Mouse (Mus musculus) left cerebral cortex, postnatal 10 days (tissue): Measurements from ENCODE around the gene 1110004F10Rik. TPM values are rescaled to one million over a fixed set of nuclear protein-coding genes. Genes with fewer than 3 reads are reported as not detected.

Source experiments
- DNase-seq, 2 experiments: peaks; one replicate each; pipeline ENCODE4 v3.0.0; 2021 to 2022; ENCODE audit warnings: low spot score in 2 of 2, mixed read lengths in 1 of 2; ENCODE audit errors: extremely low spot score in 1 of 2
- intact Hi-C: fragments of 180-260 bp; cut with DNase I; formaldehyde crosslinking; loops from one replicate; pipeline ENCODE4 v1.15.1; 2025
- total RNA-seq, 2 experiments: library from RNA; stranded (reverse); gene quantifications; 2 replicates each; pipeline ENCODE4 v1.2.3; 2021

1110004F10Rik gene
- 100 to 1,000 TPM; 131 to 137 TPM for total RNA-seq

DNA sequence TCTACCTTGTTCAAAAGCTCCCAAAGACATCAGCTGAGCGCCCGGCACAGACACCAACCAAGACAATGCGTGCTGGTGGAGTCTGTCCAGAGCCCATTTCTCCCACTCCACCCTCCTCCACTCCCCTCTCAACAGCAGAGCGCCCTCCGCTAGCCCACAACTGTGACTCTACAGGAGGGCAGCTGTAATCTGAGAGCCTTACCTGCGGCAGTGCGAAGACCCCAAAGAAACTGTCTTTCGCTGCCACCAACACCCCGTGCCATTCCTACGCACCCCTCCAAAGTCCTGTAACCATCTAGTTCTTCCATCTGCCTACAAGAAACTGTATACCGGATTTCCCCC, at the start of gene 1110004F10Rik:
Gene 1110004F10Rik, plus strand, starts transcription at position 202 of the 342 bp plus-strand sequence.
- intact Hi-C loops: loop anchor here (5.0 to 10.0 kb wide), 4 partner anchors 284 to 672 kb away; no protein-coding TSS in a partner anchor
- no peak for DNase-seq

DNA sequence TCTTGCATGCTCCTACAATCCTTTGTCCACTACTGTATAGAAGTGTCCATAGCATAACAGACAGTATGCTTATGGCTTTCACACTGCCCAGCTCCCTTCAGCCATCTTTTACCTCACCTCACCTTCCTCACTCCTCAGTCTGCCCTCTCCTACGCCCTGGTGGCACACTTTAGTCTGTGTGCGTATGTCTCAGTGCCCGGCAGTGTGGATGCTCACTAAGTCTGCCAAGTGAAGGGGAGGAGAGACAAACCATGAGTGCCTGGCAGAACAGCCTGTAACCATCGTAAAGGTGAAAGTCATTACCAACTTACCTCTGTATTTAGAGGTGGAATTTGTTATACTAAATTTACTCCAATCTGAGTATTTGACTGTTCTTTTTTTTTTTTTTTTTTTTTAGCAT, 36.5 kb upstream of the 1110004F10Rik start:
- no peak for DNase-seq
- intact Hi-C loops: no loop called here

DNA sequence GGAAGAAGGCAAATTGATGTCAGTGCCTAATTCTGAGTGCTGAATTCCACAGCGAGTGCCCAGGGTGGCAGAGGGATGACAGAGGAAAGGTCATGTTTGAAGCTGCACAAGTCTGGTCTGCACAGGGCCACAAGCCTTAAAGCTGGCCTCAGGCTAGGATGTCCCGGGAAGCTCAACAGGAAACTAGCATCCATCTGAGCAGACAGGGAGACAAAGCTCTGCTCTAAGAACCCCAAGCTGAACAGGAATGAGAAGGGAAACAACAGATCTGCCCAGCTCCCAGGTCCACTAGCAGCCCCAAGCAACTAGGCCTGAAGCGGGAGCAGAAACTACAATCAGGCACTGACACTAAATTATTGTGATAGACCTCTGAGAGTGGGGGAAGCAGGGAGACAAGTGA, 9.2 kb upstream of the 1110004F10Rik start:
- intact Hi-C loops: loop anchor here (5.0 to 10.0 kb wide), 4 partner anchors 275 to 1158 kb away; no protein-coding TSS in a partner anchor
- no peak for DNase-seq

DNA sequence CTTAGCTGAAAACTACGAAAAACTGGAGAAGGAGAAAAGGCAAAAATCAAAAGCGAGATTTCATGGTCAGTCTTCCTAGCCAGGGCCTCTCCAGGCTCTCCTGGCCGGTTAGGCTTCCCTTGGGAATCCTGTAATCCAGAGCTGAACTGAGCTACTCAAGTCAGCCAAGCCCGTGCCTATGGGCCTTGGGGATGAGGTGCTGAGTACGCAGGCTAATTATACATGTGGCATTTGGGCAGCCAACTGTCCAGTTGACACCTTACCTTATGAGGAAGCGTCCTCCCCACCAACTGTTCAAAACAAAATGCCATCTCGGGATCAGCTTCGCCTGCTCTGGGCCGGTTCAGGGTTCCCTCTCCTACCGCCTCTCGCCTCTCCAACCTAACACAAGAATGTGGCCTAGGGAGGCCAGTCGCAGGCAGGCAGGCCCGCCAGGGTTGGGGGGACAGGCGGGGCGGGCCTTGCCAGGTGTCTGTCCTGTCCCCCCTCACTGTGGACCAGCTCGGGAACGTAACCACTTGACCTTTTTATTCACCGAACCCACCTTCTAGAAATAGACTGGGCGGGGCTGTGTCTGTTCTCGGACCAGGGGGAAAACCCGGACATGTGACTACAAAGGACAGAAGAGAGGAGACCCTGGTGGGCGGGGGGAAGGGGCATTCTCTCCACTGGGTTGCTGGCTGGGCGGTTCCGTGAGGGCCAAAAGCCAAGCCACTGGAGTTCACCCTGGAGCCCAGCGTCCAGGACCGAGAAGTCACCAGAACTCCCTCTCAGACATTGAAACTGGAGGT, 8.4 kb upstream of the 1110004F10Rik start:
- intact Hi-C loops: loop anchor here (5.0 to 10.0 kb wide), 4 partner anchors 276 to 1158 kb away; no protein-coding TSS in a partner anchor
- DNase-seq: peak in 1 of 2 experiments; percentile 41

DNA sequence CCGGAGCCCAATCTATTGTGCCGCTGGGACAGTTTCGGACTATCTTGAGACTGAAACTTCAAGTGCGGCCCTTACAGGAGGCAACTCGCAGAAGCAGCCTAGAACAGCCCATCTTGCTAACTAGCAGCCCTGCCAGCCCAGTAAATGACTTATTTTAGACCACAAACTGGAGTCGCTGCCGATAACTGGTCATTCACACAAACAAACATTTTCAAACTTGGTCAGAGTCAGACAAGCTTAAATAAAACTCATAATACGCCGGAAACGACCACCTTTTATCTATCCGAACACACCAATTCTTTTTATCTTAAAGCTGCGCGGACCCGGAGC, 7.8 kb upstream of the 1110004F10Rik start:
- intact Hi-C loops: loop anchor here (5.0 to 10.0 kb wide), 4 partner anchors 277 to 1159 kb away; no protein-coding TSS in a partner anchor
- no peak for DNase-seq

DNA sequence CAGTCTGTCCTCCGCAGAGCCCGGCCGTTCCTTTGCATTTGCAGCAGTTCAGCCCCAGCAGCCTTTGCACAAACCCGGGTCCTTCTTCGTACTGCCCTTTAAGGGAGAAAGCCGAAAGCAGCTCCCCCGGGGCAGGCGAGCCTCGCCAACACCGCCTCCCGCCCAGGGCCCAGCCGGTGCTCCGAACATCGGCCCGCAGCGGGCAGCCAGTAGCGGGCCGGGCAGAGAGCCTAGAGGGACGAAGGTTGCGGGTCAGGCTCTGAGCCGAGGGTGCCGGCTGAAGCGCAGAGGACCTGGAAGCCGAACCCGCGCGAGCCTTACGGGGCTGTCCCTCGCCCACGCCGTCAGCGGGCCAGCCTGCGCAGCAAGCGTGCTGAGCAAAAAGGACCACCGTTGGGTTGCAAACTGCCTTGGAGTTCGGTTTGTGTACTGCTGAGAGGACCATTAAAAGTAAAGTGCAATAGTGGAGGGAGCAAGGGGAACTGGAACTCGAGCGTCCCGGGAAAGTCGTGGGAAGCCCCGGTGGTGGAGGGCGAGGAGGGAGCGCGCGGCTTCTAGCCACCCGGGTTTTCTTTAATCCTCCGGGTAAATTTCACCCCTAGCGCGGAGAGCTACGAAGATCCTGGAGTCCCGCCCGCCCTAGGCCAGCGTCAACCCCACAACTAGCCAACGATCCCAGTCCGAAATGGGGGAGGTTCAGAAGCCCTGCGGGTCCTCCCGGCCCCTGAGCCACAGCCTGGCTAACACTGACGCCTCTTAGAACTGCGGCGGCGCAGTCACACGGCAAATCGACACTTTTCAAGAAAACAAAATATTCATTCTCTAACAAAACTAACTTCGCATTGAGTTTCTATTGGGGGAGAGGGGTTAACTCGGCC, 7.2 kb upstream of the 1110004F10Rik start:
- intact Hi-C loops: loop anchor here (2.0 to 10.0 kb wide), 5 partner anchors 277 to 1160 kb away; no protein-coding TSS in a partner anchor
- DNase-seq: peak in 1 of 2 experiments; percentile 61

DNA sequence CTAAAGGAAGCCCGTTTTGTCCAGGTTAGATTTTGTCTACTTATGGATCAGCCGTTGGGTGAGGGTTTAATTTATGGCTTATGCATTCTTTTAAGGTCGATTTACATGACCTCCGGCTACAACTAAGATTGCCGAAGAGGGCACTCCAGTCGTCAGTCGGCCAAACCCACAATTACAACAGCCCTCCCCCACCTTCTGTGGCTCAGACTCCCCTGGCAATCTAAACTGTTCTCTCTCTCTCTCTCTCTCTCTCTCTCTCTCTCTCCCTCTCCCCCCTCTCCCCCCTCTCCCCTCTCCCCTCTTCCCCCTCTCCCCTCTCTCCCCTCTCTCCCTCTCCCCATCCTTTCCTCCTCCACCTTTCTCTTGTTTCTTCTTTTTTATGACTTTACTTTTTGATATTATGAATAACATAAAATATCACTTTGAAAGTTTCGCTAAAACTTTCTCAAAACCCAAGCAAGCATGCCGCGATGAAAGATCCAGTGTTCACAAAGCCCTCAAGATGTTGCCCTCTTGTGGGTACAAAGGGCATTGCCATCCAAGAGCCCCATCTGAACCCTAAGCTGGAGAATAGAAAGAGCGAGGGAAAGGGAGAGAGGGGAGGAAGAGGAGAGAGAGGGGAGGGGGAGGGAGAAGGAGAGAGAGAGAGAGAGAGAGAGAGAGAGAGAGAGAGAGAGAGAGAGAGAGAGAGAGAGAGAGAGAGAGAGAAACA, 6.4 kb upstream of the 1110004F10Rik start:
- DNase-seq: peak; percentile 73 to 77
- intact Hi-C loops: loop anchor here (2.0 to 10.0 kb wide), 5 partner anchors 278 to 1160 kb away; no protein-coding TSS in a partner anchor

DNA sequence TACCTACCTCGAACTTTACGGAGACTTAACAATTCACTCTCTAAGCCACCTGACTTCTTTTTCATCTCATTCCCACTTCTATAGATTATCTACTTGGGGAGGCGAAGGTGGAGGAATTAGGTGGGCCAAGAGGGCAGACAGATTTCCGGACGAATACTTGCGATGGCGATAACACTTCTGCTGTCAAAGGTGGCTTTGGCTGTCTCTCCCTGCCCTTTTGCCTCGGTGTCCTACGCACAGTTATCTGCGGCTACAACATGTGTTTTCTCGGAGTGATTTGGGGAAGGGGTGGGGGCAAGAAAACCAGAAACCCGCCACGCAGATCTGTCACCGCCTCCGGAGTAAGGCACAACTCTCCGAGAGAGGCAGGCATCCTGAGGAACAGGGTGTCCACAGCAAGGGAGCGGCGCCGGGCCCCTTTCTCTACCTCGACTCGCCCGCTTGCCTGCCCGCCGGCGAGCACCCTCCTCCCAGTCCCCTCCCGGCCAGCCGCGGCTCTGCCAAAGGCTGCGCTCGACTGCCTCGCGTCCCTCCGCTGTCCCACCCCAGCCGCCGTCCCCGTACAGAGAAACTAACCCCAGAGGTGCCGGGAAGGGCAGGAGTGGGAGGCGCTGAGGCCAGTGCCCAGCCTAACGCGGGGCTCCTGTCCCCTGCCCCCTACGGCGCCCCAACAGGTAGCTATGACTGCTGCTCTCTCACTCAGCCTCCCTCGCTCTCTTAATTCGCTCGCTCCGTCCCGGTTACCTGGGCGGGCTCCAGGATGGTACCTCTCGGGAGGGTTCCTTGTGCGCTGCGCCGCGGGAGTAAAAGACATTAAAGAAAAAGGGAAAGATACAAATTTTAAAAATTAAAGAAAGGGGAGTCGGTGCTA, 5.6 kb upstream of the 1110004F10Rik start:
- intact Hi-C loops: loop anchor here (2.0 to 10.0 kb wide), 5 partner anchors 279 to 1161 kb away; no protein-coding TSS in a partner anchor
- peak; percentile 22 to 72 for DNase-seq

DNA sequence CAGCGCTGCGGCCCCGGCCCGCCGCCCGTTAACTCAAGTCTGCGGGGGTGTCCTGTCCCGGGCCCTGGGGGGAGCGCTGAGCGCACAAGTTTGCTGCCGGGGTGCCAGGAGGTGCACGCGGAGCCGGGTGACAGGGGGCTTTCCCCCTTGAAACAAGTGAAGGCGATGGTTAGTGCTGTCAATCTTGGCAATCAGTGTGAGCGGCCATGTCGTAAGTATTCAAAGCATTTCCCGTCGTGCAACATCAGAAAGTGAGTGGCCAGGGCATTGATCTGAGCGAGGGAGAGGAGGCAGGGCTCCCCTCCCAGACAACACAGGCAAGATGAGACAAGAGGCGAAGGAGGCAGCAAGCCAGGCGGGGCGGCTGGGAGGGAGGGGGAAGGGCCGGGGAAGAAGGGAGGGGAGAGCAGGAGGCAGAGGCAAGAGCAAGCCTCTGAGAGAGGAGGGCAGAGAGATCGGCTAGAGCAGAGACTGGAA, 4.9 kb upstream of the 1110004F10Rik start:
- intact Hi-C loops: loop anchor here (5.0 to 10.0 kb wide), 4 partner anchors 280 to 1162 kb away; no protein-coding TSS in a partner anchor
- peak; percentile 36 to 61 for DNase-seq

DNA sequence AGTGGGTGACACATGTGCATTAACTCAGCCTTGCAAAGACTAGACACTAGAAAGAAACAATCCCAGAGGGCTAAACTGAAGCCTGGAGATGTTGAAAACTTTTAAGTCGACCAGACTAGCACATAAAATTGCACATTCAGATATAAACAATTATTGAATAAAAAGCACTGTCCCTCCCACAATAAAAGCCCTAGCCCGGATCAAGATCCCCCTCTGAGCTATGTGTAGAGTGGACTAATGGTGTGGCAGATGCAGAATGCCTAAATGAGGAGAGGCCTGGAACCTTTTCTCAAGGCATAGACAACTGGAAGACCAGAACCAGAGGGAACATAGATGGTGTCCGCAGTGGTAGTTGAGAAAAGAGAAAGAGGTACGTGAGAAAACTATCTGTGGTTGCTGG, 3.7 kb upstream of the 1110004F10Rik start:
- intact Hi-C loops: loop anchor here (5.0 to 10.0 kb wide), 4 partner anchors 281 to 668 kb away; no protein-coding TSS in a partner anchor

DNA sequence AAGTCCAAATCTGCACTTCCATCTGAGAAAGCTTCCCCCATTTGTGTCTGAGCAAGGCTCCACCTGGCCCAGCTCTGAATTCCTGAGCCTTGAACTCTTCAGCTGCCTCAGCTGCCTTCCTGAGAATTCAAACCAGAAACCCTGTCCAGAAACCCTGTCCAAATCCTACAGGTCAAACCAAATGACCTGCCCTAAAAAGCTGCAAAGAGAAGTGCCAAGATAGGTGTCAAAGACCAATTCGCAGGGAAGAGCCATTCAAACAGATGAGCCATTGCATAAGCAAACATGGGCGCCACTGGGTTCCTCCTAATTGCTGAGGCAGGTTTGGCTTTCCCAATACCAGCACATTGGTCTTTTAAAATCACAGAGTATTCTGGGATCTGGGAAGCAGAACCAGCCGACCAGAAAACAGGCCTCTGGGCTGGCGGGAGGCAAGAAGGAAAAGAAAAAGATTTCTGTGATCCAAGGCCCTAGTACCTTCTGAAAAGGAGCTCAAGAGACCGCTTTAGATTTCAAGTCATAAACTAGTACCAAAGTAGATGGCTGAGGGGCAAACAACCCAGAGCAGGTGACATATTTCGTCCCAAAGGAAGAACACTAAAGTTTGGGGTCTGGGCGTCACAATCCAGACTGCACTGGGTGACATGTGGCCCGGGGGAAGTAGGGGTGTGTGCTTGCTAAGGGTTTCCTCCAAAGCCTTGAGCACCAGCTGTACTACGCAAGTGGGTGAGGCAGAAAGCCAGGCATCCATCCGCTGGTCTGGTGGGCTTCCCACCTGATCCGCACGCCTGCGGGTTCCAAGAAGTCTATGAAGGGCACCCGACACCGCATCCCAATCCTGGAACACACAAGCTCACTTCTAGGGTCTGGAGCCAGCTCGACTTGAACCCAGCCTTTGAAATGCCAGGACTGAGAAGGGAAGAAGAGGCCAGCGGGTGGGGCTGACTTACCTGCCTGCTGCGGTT, 2.3 kb upstream of the 1110004F10Rik start:
- DNase-seq: peak in 1 of 2 experiments; percentile 18
- intact Hi-C loops: loop anchor here (5.0 to 10.0 kb wide), 4 partner anchors 282 to 670 kb away; no protein-coding TSS in a partner anchor

More for the DNA sequence above, 3.7 kb upstream of the 1110004F10Rik start:
- no peak for DNase-seq

DNA sequence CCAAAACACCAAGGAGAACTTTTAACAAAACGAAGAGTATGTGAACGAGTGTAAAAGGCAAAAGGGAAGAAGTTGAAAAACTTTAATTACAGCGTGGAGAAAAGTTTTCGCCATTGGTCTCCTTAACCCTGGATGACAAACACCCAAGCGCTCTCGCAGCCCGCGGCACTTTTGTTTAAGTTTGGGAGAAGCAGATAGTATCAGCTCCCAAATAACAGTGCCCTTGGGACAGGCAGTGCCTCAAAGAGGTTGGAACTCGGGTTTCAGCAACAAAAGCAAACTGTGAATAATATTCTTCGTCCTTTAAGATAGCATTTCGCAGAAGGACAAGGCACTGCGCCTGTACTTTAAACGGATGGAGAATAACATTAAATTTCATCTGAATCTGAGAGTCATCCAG, 1.2 kb upstream of the 1110004F10Rik start:
- intact Hi-C loops: loop anchor here (5.0 to 10.0 kb wide), 4 partner anchors 283 to 671 kb away; no protein-coding TSS in a partner anchor

DNA sequence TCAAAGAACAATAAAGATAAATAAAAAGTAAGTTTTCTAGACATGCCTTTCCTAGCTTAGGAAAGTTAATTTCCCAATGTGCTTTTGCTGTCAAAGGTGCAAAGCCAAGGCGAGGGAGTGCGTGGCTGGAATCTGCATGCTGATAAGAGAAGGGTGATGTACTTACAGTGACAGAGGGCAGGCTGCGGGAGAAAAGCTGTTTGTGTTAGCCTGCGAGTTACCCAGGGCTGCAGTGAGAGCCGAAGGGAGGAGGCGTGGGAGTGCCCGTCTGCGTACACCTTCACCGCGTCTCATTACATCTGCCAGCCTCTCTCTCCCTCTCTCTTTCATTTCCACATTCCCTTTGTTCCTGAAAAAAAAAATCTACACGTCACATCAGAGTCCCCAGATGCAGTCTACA, 686 bp upstream of the 1110004F10Rik start, which contains the start of gene Sox6:
Gene Sox6, minus strand, starts transcription at position 286 of the 400 bp plus-strand sequence.
- intact Hi-C loops: loop anchor here (5.0 to 10.0 kb wide), 4 partner anchors 284 to 671 kb away; no protein-coding TSS in a partner anchor
- DNase-seq: no peak

More for the DNA sequence above, 1.2 kb upstream of the 1110004F10Rik start:
- DNase-seq: no peak

DNA sequence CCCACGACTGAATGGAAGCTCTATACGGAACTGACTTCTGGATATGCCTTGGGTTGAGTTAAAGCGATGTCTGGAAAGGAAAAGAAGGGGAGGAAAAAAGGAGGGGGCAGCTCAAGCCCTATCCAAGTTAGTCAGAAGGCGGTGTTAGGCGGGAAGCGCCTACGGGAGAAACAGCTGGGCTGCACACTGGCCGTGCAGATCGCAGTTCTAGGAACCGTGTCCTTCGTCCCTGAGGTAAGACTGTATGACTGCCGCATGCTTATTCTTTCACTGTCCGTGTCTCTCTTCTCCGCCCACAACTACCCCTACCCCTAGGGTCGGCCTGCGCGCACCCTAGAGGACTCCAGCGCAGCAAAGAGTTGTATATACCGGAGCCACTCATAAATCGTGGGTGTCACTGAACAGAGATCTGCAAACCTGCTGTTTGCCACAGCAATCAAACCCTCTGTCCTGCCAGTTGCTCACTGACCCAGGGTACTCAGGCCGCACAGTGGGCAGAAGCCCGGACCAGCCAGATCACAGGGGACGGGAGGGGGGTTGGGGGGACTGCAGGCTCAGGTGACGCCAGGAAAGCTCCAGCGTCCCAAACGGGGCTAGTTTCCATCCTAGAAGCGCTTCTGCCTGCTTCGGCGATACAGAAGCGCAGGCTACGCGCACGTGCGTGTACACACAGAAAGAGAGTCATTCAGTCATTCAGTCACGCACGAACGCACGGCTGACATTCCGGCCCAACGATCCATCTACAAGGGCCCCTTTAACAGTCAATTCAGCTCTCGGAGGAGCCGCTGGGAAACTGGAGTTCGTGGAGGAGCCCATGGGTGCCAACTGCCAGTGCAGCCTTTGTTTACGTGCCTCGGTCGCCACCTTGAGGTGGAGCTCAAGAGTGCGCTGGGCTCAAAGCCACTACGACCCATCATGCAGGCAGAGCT, 605 bp downstream of the 1110004F10Rik start:
- intact Hi-C loops: loop anchor here (5.0 to 10.0 kb wide), 4 partner anchors 285 to 673 kb away; no protein-coding TSS in a partner anchor
- peak; percentile 85 for DNase-seq

DNA sequence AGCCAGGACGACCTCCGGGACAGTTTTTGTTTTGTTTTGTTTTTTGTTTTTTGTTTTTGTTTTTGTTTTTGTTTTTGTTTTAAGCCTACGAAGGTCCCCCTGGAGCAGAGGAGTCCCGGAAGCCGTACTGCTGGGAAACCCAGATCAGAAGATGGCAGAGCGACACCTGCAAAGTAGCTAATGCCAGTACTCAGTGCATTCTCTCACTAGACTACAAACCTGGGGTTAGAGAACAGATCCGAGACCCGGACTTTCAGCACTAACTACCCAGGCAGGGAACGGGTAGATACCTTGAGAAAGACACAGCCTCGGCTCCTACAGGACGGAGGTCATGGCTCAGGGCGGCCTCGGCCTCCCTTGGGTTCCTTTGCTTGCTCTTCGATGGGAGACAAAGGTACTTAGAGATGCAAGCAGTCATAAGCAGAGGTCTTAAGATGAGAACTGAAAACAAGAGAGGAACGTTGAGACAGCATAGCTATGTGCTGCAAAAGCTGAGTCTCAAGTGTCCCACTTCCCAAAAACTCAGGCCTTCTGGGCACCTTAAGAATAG, 1.3 kb downstream of the 1110004F10Rik start:
- DNase-seq: no peak
- intact Hi-C loops: no loop called here
